Mouse (Mus musculus): ENCODE measurements around the gene Lancl1.

The Lancl1 gene

GRCm38 (mm10) chr1:67017101-67017870 lies 21.4 kb downstream of the Lancl1 start:
- DNase-seq (ENCODE audit: low spot score in 2 of 2), result no peak

DNA sequence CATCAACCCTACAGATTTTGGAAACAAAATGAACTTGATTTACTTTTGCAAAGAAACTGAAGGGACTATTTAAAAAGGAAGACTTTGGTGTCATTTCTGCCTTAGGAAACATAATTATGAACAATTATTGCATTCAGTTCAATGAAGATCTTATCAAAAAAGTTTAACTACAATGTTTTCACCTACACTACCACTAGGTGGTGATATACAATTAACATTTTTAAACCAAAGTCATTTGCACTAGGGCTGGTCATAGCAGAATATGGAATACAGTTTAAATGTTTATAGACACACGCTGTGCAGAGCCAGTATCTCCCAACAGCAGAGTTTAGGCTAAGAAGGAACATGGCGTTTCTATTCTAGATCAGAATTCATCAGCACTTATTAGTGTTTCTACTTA lies 24.5 kb downstream of the Lancl1 start:
- no peak for DNase-seq (ENCODE audit: low spot score in 2 of 2)

DNA sequence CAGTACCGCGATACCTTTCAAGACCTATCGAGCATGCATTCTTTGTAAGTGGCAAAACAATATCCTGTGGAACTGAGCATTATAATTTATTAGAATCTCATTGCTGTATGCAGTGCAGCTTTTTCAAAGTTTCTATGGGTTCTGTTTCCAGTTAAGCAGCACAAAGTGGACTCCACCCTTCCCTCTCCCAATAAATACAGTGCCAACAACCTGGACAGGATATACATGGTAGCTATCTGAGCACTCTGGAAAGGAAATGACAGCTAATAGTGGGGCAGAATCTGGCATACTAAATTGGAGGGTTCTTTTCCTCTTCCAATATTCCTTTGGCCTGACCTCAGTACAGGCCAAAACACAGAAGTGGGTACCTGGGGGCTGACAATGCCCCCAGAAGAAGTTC lies 28.2 kb downstream of the Lancl1 start:
- DNase-seq (ENCODE audit: low spot score in 2 of 2), result no peak

GRCm38 (mm10) chr1:67003699-67004098 lies 35.0 kb downstream of the Lancl1 start:
- DNase-seq (ENCODE audit: low spot score in 2 of 2), result no peak

DNA sequence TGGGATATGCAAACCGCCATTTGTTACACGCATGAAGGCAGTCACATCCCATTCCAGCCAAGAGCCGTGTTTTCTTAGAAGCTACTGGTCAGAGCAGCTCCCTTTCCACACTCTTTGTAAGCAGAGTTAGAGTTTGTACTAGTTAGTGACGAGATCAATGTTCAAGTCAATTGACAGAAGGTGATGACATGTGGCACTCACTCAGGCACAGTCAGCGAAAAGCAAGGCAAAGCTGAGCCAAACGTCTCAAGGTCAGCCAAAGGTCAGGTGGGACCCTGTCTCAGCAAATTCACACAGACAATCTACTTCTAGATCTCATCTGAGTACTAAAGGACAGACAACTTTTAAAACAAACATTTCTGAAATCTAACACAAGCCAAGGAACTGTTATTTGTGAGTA lies 36.4 kb downstream of the Lancl1 start:
- no peak for DNase-seq (ENCODE audit: low spot score in 2 of 2)

- no peak for DNase-seq (ENCODE audit: low spot score in 2 of 2)
Observed at GRCm38 (mm10) chr1:67001367-67001766, 37.3 kb downstream of the Lancl1 start.

DNA sequence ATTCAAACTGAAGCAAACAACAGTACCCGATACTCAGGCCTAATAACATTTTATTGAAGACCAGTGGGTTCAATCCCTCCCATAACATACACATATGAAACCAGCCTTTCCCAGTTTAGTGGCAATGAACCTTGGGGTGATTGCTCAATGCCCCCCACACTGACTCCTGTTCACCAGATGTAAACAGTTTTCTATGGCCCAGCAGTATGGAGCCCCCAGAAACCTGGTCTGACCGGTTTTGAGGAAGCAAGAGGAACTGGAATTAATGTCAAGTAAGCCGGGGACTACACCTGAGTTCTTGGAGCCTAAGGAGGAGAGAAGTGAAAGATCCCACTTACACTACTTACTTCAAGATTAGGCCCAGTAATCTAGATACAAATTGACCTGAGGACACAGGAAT lies 38.2 kb downstream of the Lancl1 start:
- DNase-seq (ENCODE audit: low spot score in 2 of 2), result no peak

GRCm38 (mm10) chr1:66998601-66999000 lies 40.1 kb downstream of the Lancl1 start:
- DNase-seq (ENCODE audit: low spot score in 2 of 2), result no peak

GRCm38 (mm10) chr1:66998188-66998587 lies 40.5 kb downstream of the Lancl1 start:
- no peak for DNase-seq (ENCODE audit: low spot score in 2 of 2)

DNA sequence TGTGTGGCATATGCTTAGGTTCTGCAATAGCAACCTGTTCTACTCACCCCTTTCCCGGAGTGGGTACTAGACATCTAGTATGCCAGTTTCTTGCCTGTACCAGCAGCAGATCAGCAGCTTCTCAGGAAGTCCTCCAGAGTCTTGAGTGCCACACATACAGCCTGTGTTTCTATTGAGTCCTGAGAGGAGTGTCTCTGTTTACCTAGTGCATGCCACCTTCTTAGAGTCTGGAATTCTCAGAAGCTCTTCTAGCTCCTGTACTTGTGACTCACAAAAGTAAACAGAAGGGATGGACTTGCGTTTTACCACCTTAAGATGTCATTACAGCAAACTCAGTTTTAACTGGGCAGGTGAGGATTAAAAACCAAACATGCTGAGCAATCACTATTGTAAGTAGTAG lies 41.9 kb downstream of the Lancl1 start:
- DNase-seq (ENCODE audit: low spot score in 2 of 2), result no peak

- DNase-seq (ENCODE audit: low spot score in 2 of 2), result no peak
Observed at GRCm38 (mm10) chr1:66992764-66993163, 45.9 kb downstream of the Lancl1 start.

- DNase-seq (ENCODE audit: low spot score in 2 of 2), result no peak
Observed at GRCm38 (mm10) chr1:66987558-66988190, 51.0 kb downstream of the Lancl1 start.

DNA sequence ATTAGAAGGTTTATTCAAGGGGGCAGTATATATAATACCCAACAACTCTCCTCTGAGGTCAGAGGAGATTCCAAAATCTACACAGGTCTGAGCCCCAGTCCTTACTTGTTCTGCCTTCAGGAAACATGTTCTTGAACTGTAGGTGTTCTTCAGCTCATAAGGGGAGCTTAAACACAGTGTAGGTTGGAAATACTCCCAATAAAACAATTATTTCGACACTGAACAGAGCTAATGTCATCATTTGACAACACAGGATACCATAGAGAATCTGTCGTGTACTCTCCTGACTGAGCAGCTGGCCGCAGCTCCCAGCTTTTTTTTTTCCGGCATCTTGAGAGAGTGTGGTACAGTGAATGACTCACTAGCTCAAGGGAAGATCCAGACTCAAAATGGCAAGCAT lies 52.8 kb downstream of the Lancl1 start:
- no peak for DNase-seq (ENCODE audit: low spot score in 2 of 2)

DNA sequence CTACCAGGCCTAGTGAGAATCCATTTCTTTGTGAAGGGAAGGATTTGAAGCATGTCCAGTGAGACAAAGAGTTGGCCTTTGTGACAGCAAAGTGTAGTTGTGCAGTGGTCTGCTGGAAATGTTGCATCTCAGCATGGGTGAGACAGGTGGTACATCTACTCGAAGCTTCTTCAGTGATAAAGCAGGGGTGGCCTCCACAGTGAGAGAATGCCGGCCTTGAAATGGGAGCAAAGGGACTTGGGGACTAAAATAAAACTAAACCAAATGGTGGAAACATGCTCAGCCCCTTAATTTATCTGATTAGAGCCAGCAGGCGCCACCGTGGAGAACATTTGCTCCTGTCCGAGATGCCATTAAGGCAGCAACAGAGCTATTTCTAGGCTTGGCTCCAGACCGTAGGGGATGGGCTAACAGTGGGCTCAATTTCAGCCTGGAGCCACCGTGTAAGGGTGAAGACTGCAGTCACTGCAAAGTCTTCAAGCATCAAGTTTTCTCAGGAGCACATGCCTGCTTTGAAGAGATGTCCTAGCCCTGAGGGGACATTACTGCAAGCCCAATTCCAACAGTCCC lies 53.5 kb downstream of the Lancl1 start:
- DNase-seq (ENCODE audit: low spot score in 2 of 2), result no peak

GRCm38 (mm10) chr1:66980129-66980528 lies 58.5 kb downstream of the Lancl1 start:
- no peak for DNase-seq (ENCODE audit: low spot score in 2 of 2)

- no peak for DNase-seq (ENCODE audit: low spot score in 2 of 2)
Observed at GRCm38 (mm10) chr1:66975456-66975855, 63.2 kb downstream of the Lancl1 start.

DNA sequence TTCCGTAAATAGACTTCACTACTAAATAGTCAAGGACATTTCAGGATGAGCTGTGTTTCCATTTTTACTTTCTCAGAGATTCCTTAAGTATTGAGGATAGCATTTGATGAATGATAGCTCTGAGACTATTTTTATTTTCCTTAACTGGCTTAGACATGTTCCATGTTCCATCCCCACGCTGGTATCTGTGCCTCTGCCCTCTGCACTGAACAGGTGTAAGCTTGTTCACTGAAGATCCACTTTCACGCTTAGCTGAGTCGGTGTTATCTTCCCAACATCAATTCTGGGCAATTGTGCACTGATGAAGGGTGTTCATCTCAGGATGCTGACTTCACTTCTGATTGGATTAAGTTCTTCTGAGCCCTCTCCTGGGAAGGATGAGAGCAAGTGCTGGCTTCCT lies 73.8 kb downstream of the Lancl1 start:
- no peak for DNase-seq (ENCODE audit: low spot score in 2 of 2)

- DNase-seq (ENCODE audit: low spot score in 2 of 2), result no peak
Observed at GRCm38 (mm10) chr1:66960536-66961243, 78.0 kb downstream of the Lancl1 start.

GRCm38 (mm10) chr1:66957361-66957760 lies 81.3 kb downstream of the Lancl1 start:
- DNase-seq (ENCODE audit: low spot score in 2 of 2), result no peak

DNA sequence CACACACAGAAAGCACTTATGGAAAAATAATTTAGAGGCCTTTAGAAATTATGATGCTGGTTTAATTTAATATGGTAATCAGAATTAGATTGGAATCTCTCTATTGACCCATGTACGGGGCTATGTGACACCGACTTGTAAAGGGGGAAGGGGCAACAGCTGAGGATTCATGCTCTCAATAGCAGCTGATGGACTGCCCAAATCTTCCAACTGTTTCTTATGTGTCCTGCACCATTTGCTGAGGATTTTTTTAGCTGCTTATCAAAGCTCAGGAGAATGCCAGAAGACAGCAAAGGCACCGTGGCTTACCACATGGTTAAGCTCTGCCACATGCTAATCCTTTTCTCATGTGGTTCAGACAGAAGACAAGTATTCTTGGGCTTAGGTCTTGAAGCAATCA lies 87.6 kb downstream of the Lancl1 start:
- no peak for DNase-seq (ENCODE audit: low spot score in 2 of 2)

Measured in right cerebral cortex, postnatal 36 days (tissue).